Mouse (Mus musculus): Measurements from ENCODE around the gene Arhgap45. TPM values are rescaled to one million over a fixed set of nuclear protein-coding genes. Genes with fewer than 3 reads are reported as not detected.
"Not testable (repeated sequence)": the region's sequence is repeated elsewhere in the genome, so short reads cannot be mapped to it uniquely, and the experiment has no call there.

The Arhgap45 gene
- polyA plus RNA-seq, 1 experiment: 7.1 TPM

DNA sequence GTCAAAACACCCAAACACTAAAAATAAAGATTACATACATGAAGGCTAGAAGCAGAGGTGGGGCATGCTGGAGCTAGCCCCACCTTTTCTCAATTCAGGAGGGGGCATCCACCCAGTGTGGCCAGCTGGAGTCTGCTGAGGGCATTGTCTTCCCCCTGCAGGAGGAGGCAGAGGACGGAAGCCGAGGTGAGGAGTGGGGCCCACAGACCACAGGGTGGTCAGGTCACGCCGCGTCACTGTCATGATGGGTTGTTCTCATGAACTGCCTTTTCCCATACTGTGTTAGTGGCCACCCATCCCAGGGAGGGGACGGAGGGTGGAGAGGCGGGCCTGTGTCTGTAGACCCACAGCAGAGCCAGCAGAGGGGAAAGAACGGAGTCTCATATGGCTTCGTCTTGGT lies 13.7 kb downstream of the Arhgap45 start:
- no peak for DNase-seq (ENCODE audit: extremely low spot score in 1 of 2, low spot score in 1 of 2)

DNA sequence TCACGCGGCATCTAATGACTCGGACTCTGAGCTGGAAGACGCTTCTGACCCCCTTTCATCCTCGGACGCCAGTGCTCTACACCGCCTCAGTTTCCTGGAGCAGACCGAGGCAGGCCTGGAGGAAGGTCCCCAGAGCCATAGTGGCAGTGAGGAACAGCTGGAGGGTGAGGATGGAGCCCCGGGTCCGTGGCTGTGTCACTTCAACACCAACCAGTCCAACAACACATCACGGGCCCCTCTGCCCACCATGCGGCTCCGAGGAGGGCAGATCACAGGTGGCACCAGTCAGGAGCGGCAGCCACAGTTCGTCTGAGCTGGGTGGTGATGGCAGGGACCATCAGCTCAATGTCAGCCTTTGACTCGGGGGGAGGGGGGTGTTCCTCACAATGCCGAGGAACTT lies 14.3 kb downstream of the Arhgap45 start:
- no peak for DNase-seq (ENCODE audit: extremely low spot score in 1 of 2, low spot score in 1 of 2)

DNA sequence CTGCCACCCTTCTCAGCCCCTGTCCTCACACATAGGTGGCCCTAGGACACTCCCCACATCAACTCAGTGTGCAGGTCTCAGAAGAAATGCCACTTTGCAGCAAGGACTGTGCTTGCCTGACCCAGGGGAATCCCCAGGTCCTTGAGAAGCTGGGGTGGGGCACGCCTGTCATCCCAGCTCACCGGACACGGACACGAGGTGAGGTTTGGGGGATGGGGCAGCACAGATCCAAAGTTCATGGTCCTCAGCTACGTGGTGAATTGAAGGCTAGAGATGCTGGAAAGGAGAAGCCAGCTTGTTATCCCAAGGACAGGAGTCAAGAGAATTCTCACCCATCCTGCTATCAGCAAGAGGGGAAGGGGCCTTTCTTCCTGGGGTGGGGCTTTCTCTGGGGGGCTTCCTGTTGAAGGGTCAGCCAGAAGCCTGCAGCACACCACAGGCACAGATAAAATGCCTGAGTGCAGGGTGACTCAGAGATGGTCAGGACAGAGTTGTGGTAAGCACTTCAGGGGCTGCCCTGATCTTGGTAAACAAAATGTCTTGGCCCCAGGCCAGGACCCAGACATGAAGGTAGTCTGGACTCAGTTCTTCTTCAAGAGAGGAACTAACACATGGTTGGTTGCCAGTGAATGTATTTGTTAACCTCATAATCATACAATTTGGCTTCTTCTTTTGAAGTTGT lies 16.5 kb downstream of the Arhgap45 start:
- no peak for DNase-seq (ENCODE audit: extremely low spot score in 1 of 2, low spot score in 1 of 2)

DNA sequence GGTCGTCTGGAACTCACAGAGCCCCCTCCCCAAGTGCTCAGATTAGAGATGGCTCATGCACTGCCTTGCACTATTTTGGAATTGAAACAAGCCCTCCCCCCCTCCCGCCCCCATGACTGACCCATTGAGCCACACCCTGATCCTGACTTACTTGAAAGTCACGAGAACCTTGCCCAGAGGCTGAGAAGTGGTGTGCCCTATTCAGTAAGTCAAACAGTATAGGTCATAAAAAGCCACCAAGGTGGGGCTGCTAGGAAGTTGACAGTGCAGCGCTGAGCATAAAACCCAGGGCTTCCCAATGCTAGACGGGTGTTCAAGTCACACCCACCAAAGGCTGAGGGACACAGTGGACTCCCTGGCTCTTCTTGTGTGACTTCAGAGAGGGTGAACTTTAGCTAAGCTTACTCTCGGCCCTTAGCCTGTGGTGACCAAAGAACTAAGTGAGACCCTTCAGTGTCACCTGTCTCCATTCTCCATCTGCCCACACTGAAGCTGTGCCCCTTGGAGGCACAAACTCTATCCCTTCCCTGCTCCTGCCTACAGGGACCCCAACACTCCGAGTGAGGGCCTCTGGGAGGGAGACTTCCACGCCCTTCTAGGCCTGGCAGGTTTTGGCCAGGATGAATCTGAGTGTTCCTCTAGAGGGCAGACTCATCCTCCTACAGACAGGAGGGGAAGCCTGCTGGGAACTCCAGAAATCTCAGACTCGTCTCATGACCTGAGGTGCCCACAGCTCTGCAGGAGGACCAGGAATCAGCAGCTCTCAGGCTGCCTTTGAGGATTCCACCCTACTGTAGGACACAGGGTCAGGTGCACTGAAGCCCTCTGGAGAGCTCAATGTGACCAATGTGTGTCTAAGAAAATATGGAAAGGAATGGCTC lies 17.3 kb downstream of the Arhgap45 start:
- DNase-seq (ENCODE audit: extremely low spot score in 1 of 2, low spot score in 1 of 2): peak in 1 of 2 experiments; percentile 50

DNA sequence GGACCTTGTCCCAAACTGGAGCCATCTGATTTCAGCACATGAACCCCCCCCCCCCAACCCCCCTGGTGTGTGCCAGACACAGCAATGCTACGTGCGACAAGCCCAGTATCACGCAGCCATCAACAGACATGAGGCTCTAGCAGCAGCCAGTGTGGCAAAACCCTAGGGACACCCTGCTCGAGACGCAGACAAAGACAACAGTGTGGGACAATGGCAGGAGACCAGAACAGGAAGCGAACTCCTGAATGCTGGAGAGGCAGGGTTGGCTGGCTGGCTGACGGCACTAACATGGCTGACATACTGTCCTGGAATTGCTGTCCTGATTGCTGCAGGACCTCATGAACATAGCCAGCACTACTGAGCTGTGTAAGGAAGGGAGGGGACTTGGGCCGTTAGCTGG lies 18.7 kb downstream of the Arhgap45 start:
- DNase-seq (ENCODE audit: extremely low spot score in 1 of 2, low spot score in 1 of 2): no peak

DNA sequence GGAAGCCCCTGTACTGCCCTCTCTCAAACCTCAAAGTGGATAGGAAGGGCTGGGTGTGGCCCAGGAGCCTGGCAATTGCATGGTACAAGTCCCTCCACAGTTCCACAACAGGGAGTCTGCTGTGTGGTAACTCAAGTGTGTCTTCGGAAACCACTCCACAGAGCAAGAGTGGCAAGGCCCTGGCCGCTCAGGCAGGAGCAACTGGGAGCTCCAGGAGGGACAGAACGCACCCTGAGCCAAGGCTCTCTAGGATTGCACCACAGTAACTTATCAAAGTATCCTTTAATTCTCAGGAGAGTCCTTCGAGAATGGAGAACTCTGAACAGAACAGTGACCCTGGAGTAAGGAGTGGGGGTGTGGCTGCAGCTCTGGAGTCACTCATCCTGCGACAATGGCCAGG lies 19.2 kb downstream of the Arhgap45 start:
- DNase-seq (ENCODE audit: extremely low spot score in 1 of 2, low spot score in 1 of 2): no peak

DNA sequence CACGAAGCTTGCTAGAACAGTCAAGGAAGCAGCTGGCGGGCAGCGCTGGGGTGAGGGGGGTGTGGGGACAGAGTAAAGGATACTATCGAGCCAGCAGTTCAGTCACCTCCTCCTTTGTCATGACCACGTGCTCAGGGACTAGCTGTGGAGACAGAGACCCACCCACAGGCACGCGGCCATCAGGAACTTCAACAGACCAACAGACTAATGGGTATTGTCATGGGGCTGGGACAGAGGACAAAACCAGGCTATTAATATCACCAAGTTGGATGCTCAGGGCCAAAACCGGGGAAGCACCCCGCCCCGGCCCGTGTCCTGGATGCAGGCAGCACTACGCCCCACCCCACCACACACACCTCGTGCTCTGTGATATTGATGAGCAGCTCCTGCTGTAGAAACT lies 20.4 kb downstream of the Arhgap45 start:
- DNase-seq (ENCODE audit: extremely low spot score in 1 of 2, low spot score in 1 of 2): no peak

DNA sequence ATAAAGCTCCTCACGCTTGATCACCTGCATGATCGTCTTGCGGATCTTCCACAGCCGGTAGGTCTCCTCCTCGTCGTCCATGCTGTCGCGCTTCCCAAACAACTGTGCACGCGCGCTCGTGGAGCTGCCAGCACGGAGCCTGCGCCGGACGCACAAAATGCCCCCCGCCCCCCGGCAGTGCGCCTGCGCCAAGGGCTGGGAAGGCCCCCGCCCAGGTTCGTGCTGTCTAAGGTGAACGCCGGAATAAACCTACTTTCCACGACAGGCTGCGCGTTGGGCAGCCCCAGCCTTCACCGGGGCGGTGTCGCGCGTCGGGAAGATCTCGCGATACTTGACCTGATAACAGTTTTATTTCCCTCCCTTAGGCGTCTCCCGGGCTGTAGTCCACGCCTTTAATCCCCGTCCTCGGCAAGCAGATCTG lies 23.1 kb downstream of the Arhgap45 start, which contains the start of gene Polr2e:
Gene Polr2e (minus strand): TSS at position 237 of the 421 bp plus-strand sequence.
- peak; percentile 97 to 99 for DNase-seq (ENCODE audit: extremely low spot score in 1 of 2, low spot score in 1 of 2)

DNA sequence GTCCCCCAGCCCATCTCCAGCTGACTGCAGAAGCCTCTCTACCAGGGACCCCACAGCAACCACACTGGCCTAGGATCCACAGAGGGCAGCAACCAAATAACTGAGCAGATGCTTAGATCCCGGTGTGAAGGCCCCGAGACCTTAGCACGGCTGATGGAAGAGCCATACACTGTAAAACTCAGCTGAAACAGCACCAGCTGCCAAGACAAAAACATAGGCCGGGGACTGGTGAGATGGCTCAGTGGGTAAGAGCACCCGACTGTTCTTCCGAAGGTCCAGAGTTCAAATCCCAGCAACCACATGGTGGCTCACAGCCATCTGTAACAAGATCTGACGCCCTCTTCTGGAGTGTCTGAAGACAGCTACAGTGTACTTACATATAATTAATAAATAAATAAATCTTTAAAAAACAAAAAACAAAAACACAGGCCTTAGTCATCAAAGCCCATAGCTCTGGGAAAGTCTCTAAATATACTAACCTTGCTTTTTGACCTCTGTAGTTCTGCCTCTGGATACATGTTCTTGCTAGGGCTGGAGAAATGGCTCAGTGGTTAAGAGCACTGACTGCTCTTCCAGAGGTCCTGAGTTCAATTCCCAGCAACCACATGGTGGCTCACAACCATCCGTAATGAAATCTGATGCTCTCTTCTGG lies 25.1 kb downstream of the Arhgap45 start:
- not testable (repeated sequence) for DNase-seq (ENCODE audit: extremely low spot score in 1 of 2, low spot score in 1 of 2)

DNA sequence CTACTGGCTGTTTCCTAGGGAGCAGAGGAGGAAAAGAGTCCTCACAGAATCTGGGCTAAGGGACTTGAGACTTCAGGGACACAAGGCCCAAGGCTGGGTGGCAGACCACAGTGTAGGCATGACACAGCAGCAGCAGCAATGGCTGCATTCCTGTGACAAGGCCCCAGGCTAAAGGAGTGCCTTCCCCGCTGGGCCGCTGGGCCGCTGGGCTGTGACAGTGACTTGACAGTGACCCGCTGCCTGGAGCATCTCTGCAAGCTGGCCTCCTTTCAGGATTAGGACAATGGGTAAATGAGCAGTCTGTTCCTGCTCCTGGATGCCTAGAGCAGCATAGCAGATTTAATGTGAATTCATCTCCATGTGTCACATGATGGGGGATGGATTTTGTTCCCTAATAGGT lies 27.6 kb downstream of the Arhgap45 start:
- DNase-seq (ENCODE audit: extremely low spot score in 1 of 2, low spot score in 1 of 2): no peak

DNA sequence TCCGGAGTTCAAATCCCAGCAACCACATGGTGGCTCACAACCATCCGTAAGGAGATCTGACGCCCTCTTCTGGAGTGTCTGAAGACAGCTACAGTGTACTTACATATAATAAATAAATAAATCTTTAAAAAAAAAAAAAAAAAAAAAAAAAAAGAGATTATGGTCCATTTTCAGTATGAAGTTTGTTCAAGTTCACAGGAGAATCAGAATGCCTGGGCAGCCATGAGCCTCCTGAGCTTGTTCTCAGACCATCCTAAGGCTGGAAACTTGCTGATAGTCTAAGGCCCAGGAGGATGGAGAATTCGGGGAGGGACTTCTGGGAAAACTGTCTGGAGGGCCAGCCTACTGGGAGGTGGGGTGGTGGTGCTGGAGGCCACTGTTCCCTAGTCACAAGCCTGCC lies 28.9 kb downstream of the Arhgap45 start:
- DNase-seq (ENCODE audit: extremely low spot score in 1 of 2, low spot score in 1 of 2): not testable (repeated sequence)

DNA sequence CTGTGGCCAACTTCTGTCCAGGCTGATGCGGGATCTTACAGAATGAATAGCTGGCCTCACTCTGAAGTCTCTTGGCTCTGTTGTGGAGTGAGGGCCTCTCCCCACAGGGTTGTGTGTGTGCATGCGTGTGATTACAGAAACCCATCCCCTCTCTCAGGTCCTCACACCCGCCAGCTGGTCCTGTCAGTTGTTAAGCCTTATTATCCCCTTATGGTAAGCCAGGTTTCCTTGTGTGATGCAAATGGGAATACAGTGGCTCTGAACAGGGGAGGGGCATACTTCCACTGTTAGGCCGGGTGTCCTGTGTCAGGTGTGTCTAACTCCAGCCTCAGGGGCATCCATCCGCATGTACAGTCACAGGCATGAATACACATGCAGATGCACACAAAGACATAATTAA lies 29.3 kb downstream of the Arhgap45 start:
- DNase-seq (ENCODE audit: extremely low spot score in 1 of 2, low spot score in 1 of 2): no peak

DNA sequence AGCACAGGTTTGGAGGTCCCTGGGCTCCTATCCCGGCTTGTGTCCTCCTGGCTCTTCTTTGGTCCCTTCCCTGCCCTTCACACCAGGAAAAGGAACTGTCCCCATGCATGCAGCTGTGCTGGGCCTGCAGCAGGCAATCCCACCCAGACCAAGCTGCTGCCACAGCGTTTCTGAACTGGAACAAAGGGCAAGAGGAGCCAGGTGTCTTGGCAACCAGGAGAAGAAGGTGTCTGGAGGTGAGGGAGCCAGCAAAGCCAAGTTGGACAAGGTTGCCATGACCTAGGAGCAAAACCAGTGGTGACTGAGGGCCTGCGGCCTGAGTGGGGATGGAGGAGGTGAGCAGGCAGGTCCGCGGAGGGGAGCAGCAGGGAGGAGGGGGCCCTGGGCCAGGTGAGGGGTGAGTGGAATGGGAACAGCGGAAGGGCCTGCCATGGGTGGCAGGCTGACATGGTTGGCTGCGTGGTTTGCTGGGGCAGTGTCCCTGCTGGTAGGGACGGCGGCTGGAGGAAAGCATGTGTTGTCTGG lies 30.6 kb downstream of the Arhgap45 start, which contains the start of gene Gpx4:
Gene Gpx4 (plus strand): TSS at position 126 of the 525 bp plus-strand sequence.
- DNase-seq (ENCODE audit: extremely low spot score in 1 of 2, low spot score in 1 of 2): no peak

DNA sequence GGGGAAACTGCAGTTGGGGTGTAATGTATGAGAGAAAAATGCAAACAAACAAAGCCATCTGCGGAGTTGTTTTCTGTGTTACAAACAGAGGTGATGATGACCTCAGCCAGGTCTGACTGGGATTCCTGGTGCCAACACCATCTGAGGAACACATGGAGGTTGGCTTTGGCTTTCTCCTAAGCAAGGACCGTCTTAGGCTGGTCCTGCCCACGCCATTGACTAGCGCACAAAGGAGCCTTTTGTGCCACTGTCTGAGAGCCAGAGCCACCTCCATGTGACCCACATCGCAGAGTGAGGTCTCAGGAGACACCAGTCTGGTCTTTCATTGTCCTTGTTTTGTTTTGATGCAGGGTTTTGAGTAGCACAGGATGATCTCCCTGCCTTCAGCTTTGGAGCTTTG lies 31.9 kb downstream of the Arhgap45 start:
- peak in 1 of 2 experiments; percentile 35 for DNase-seq (ENCODE audit: extremely low spot score in 1 of 2, low spot score in 1 of 2)

DNA sequence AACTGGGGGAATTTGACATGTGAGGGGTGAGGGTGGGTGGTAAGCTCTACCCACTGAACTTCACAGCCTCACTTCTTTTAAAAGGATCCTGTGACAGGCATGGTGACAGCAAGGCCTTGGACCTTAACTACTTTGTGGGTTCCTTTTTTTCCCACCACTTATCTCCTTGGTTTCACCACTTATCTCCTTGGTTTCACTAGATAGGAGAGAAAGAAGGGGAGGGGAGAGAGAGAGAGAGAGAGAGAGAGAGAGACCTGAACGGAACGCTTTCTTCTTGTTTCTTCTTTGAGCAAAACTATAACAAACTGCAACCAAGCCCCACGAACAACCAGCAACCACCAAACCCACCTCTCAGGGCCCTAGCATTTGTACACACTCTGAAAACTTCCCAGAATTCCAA lies 32.4 kb downstream of the Arhgap45 start:
- DNase-seq (ENCODE audit: extremely low spot score in 1 of 2, low spot score in 1 of 2): no peak

DNA sequence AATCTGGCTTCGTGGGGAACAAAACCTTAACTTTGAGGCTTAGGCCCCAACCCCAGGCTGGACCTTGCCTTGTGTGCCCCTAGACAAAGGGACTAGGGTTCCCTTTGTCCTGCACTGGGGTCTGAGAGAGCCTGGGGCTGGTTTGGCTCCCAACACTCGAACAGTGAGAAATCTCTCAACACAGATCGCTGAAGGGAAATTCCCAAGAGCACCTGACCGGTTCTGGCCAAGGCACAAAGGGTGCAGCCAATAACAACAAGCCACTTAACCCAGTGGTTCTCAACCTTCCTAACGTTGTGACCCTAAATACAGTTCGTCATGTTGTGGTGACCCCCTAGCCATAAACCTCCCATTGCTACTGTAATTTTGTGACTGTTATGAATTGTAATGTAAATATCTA lies 33.8 kb downstream of the Arhgap45 start:
- no peak for DNase-seq (ENCODE audit: extremely low spot score in 1 of 2, low spot score in 1 of 2)

DNA sequence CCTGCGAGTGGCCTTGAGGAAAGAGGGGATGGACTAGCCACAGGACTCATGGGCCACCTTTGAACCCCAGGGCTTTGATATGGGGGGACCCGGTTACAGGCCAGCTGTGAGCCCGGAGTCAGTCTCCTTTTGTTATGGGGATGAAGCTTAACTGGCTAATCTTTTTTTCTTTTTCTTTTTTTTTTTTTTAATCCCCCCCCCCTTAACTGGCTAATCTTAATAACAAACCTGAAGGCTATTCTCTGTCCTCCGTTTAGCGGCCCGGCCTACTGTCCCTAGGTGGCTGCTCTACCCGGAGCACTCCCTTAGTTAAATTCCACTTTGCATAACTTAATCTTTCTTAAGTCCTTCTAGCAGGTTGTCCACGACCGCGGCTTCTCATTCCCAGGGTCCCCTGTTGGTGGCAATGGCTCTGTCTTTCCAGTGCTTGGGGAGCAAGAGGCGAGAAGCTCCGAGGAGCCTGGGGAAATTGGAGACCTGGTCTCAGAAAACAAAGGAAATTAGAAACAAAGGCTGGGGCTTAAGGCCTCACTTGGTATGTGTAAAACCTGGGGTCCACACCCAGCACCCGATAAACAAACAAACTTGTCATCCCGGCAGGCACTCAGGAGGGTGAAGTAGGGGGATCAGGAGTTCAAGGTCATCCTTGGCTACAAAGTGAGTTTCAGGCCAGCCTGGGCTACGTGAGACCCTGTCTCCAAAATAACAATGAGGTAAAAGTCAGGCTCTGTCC lies 34.6 kb downstream of the Arhgap45 start:
- no peak for DNase-seq (ENCODE audit: extremely low spot score in 1 of 2, low spot score in 1 of 2)

DNA sequence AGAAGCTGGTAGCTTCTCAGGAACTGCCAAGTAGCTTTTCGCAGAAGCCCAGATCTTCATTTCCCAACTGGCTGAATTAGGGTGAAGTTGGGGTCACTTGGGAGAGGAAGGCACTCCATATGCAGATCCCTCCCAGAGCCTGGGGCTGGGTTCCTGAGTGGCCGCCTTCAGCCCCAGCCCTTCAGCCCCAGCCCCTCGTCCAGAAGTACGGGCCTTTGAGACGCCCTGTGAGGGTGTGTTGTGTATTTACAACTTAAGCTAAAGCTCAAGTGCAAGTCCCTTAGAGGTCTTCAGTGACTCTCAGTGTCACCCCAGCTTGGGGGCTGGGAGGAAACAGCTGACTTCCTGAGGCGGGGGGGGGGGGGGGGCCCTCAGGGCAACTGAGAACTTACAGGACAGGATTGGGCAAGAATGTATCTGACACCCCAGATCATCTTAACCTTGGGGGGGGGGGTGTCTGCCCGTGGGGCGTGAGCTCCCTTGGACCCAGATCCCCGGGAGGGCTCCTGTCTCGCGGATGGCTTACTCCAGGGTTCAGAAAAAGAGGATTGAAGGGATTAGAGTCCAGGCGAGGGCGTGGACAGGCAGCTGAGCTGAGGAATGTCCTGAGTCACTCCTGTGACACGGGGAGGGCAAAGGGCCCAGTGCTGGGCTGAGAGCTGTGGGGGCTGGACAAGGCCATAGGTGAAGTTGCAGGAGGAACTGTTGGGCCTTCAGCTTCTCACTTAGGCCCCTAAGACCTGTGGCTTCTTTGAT lies 35.3 kb downstream of the Arhgap45 start:
- no peak for DNase-seq (ENCODE audit: extremely low spot score in 1 of 2, low spot score in 1 of 2)

DNA sequence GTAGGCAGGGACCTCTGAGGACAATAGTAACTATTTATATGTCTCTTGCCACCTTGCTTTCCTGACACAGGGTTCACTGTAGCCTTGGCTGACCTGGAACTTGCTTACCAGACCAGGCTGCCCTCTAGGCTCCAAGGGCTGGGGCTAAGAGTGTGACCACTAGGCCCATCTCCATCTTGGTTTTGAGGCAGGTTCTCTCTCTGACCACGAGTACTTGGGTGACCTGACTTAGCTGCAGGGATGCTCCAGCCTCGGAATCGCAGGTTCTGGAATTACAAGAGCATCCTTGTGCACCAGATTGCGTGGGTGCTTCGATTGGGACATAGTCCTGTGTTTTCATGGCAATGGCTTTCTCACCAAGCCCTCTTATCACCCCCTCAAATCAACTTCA lies 35.9 kb downstream of the Arhgap45 start:
- DNase-seq (ENCODE audit: extremely low spot score in 1 of 2, low spot score in 1 of 2): no peak
